25 mouse cellular contexts compared by ENCODE assay signal in genomic region chr8:94094281-94094680, GRCm38 (mm10). TPM values are rescaled to one million over a fixed set of nuclear protein-coding genes. Genes with fewer than 3 reads are reported as not detected.
DNase-seq lines count a peak whose midpoint lies in the region; ATAC-seq and TF ChIP-seq lines count a peak whose summit lies in the region.
"Had no signal": no experiment of that assay in that cellular context is flagged by ENCODE, and none has a peak within 500 bp of the region (broad histone marks: within the 10 kb centered on the region; RNA-seq: fewer than 3 reads in every experiment).

No protein-coding gene starts in this region.

- H3K4me3 ChIP-seq in hindbrain, postnatal 0 days (ENCODE audit: low read length), result no peak overlapping the region
- H3K4me3 ChIP-seq in hindbrain, embryonic 14.5 days (replicated peaks; ENCODE audit: low read length), result no peak overlapping the region
- H3K4me3 ChIP-seq in lung, embryonic 14.5 days (ENCODE audit: low read depth, low read length), result no peak overlapping the region
- H3K4me3 ChIP-seq in G1E (ENCODE audit: low read depth, low read length), result no peak overlapping the region
- H3K4me3 ChIP-seq in stomach, postnatal 0 days (ENCODE audit: low read depth, low read length), result no peak overlapping the region
- H3K4me3 ChIP-seq: embryonic facial prominence, embryonic 10.5 days; kidney, embryonic 15.5 days; limb, embryonic 15.5 days; neural tube, embryonic 13.5 days had no signal

- no peaks in the 10 kb centered on the region for H3K36me3 ChIP-seq in hindbrain, postnatal 0 days (ENCODE audit: insufficient read depth, low read length)
- H3K36me3 ChIP-seq in hindbrain, embryonic 14.5 days (replicated peaks; ENCODE audit: control insufficient read depth, insufficient read depth), result peaks cover 2% of the 10 kb centered on the region; the same call in 1 of the 2 replicates
- no peaks in the 10 kb centered on the region for H3K36me3 ChIP-seq in lung, embryonic 14.5 days (ENCODE audit: insufficient read depth)
- H3K36me3 ChIP-seq in G1E (replicated peaks), result peaks cover 3% of the 10 kb centered on the region
- no peaks in the 10 kb centered on the region for H3K36me3 ChIP-seq in stomach, postnatal 0 days (ENCODE audit: control insufficient read depth, insufficient read depth, low read length)
- H3K36me3 ChIP-seq: embryonic facial prominence, embryonic 10.5 days; kidney, embryonic 15.5 days; limb, embryonic 15.5 days had no signal

- H3K27me3 ChIP-seq in hindbrain, postnatal 0 days (ENCODE audit: insufficient read depth, low read length), result no peaks in the 10 kb centered on the region
- no peaks in the 10 kb centered on the region for H3K27me3 ChIP-seq in hindbrain, embryonic 14.5 days (ENCODE audit: control insufficient read depth, insufficient read depth, low read length)
- no peaks in the 10 kb centered on the region for H3K27me3 ChIP-seq in lung, embryonic 14.5 days (ENCODE audit: insufficient read depth, low read length)
- no peaks in the 10 kb centered on the region for H3K27me3 ChIP-seq in G1E (ENCODE audit: insufficient read depth, low read length)
- H3K27me3 ChIP-seq in stomach, postnatal 0 days (ENCODE audit: control insufficient read depth, insufficient read depth, low read length), result no peaks in the 10 kb centered on the region
- H3K27me3 ChIP-seq: kidney, embryonic 15.5 days; limb, embryonic 15.5 days; neural tube, embryonic 13.5 days had no signal

- WGBS in hindbrain, postnatal 0 days, result 83% methylated on average over 6 of the region's 6 CpGs
- 83% methylated on average over 6 of the region's 6 CpGs for WGBS in hindbrain, embryonic 14.5 days
- 82% methylated on average over 6 of the region's 6 CpGs for WGBS in lung, embryonic 14.5 days
- WGBS in stomach, postnatal 0 days, result 81% methylated on average over 6 of the region's 6 CpGs

- TF ChIP-seq EP300 in stomach, postnatal 0 days (optimal IDR thresholded peaks at IDR 0.05), result no peak

- H3K27ac ChIP-seq in hindbrain, postnatal 0 days, result no peak overlapping the region
- no peak overlapping the region for H3K27ac ChIP-seq in hindbrain, embryonic 14.5 days
- no peak overlapping the region for H3K27ac ChIP-seq in lung, embryonic 14.5 days (ENCODE audit: low read depth)
- H3K27ac ChIP-seq in stomach, postnatal 0 days (replicated peaks), result no peak overlapping the region
- H3K27ac ChIP-seq: embryonic facial prominence, embryonic 10.5 days; kidney, embryonic 15.5 days; limb, embryonic 15.5 days; neural tube, embryonic 13.5 days had no signal

- no peak for DNase-seq in hindbrain, postnatal 0 days (ENCODE audit: low spot score)
- DNase-seq in hindbrain, embryonic 14.5 days (ENCODE audit: low spot score), result no peak
- DNase-seq in lung, embryonic 14.5 days, result no peak
- DNase-seq in lung, postnatal 14 days, result no peak
- DNase-seq in G1E (ENCODE audit: low spot score), result no peak
- DNase-seq in stomach, postnatal 0 days (ENCODE audit: low spot score), result no peak
- no peak for DNase-seq in thymus, postnatal 14 days
- DNase-seq: adrenal gland, postnatal 14 days; cerebellum, adult 8-10 months; gastrocnemius, postnatal 10 days; lung, adult 2 months; right cerebral cortex, adult 18-20 months had no signal

- no peak overlapping the region for H3K4me2 ChIP-seq in hindbrain, postnatal 0 days (ENCODE audit: low read depth, low read length)
- no peak overlapping the region for H3K4me2 ChIP-seq in hindbrain, embryonic 14.5 days (replicated peaks)
- no peak overlapping the region for H3K4me2 ChIP-seq in lung, embryonic 14.5 days
- no peak overlapping the region for H3K4me2 ChIP-seq in stomach, postnatal 0 days (replicated peaks; ENCODE audit: low read depth)
- H3K4me2 ChIP-seq: kidney, embryonic 15.5 days; limb, embryonic 15.5 days; midbrain, embryonic 11.5 days; neural tube, embryonic 13.5 days had no signal

- no peak for ATAC-seq in hindbrain, postnatal 0 days
- no peak for ATAC-seq in hindbrain, embryonic 14.5 days (ENCODE audit: low FRiP score)
- ATAC-seq in lung, embryonic 14.5 days (ENCODE audit: insufficient read depth), result no peak
- no peak for ATAC-seq in G1E (ENCODE audit: extremely low read depth, insufficient number of reproducible peaks, low FRiP score, poor library complexity, severe bottlenecking)
- no peak for ATAC-seq in stomach, postnatal 0 days (ENCODE audit: low FRiP score, low TSS enrichment)
- ATAC-seq: inflammation-experienced regulatory T-cells, adult 6 months had no signal

- peak; percentile 33 for TF ChIP-seq CTCF in hindbrain, postnatal 0 days (IDR thresholded peaks at IDR 0.05; ENCODE audit: low read depth)
- peak; percentile 24; the same call in 1 of the 2 replicates for TF ChIP-seq CTCF in lung, embryonic 14.5 days (IDR thresholded peaks at IDR 0.05; ENCODE audit: low read depth)
- TF ChIP-seq CTCF in G1E (IDR thresholded peaks at IDR 0.05; ENCODE audit: low read depth, low read length), result 0 out of 2 replicates have a peak, but pooled peaks have one; percentile 7
- TF ChIP-seq CTCF in stomach, postnatal 0 days (IDR thresholded peaks at IDR 0.05; ENCODE audit: low read depth), result peak; percentile 46

- H3K9ac ChIP-seq in hindbrain, postnatal 0 days (replicated peaks; ENCODE audit: low read length), result no peak overlapping the region
- no peak overlapping the region for H3K9ac ChIP-seq in hindbrain, embryonic 14.5 days
- H3K9ac ChIP-seq in lung, embryonic 14.5 days, result no peak overlapping the region
- H3K9ac ChIP-seq in stomach, postnatal 0 days (ENCODE audit: low read length), result no peak overlapping the region
- H3K9ac ChIP-seq: kidney, embryonic 15.5 days; limb, embryonic 15.5 days; neural tube, embryonic 13.5 days had no signal

- peaks cover 5% of the 10 kb centered on the region; the same call in 1 of the 2 replicates for H3K4me1 ChIP-seq in hindbrain, postnatal 0 days (ENCODE audit: insufficient read depth, low read length)
- H3K4me1 ChIP-seq in hindbrain, embryonic 14.5 days (replicated peaks; ENCODE audit: control insufficient read depth, insufficient read depth, low read length), result peaks cover 15% of the 10 kb centered on the region
- H3K4me1 ChIP-seq in lung, embryonic 14.5 days (ENCODE audit: insufficient read depth), result peaks cover 9% of the 10 kb centered on the region; the same call in 1 of the 2 replicates
- H3K4me1 ChIP-seq in G1E (ENCODE audit: insufficient read depth, low read depth, low read length), result peaks cover 28% of the 10 kb centered on the region
- no peaks in the 10 kb centered on the region for H3K4me1 ChIP-seq in stomach, postnatal 0 days (replicated peaks; ENCODE audit: control insufficient read depth, insufficient read depth)

- no peaks in the 10 kb centered on the region for H3K9me3 ChIP-seq in hindbrain, postnatal 0 days (ENCODE audit: low read length)
- H3K9me3 ChIP-seq in hindbrain, embryonic 14.5 days (ENCODE audit: control insufficient read depth, low read length), result no peaks in the 10 kb centered on the region
- H3K9me3 ChIP-seq in lung, embryonic 14.5 days (ENCODE audit: low read depth, low read length), result no peaks in the 10 kb centered on the region
- H3K9me3 ChIP-seq in G1E (replicated peaks), result no peaks in the 10 kb centered on the region
- H3K9me3 ChIP-seq in stomach, postnatal 0 days (ENCODE audit: control insufficient read depth, low read length), result no peaks in the 10 kb centered on the region
- H3K9me3 ChIP-seq: embryonic facial prominence, embryonic 10.5 days; kidney, embryonic 15.5 days; limb, embryonic 15.5 days; neural tube, embryonic 13.5 days had no signal

RNA-seq across cellular contexts. Expression of gene Bbs2, which starts 4.4 kb away (rescaled TPM):
- 14.1 and 23.2 TPM in 2 replicates for total RNA-seq in hindbrain, postnatal 0 days (2014; rRNA removed)
- 16.5 and 17.3 TPM in 2 replicates for polyA plus RNA-seq in hindbrain, postnatal 0 days (2015; fragmentation: Nextera tagmentation; extraction: Ambion mirVana)
- 19.7 and 20.6 TPM in 2 replicates for polyA plus RNA-seq in hindbrain, embryonic 14.5 days (2014; fragmentation: Nextera tagmentation; extraction: Ambion mirVana)
- polyA plus RNA-seq in lung, embryonic 14.5 days (2014; fragmentation: Nextera tagmentation; extraction: Ambion mirVana), result 10.3 and 12.0 TPM in 2 replicates
- total RNA-seq in G1E (2014; fragmentation: Nextera tagmentation) (26.6 and 30.4 TPM in 2 replicates), G1E (2017) (11.6 and 13.4 TPM in 2 replicates)
- 3.1 and 3.7 TPM in 2 replicates for polyA plus RNA-seq in G1E (2012)
- 5.9 and 6.9 TPM in 2 replicates for polyA plus RNA-seq in stomach, postnatal 0 days (2015; fragmentation: Nextera tagmentation; extraction: Ambion mirVana)

RNA-seq across cellular contexts. Expression of gene Mt4, which starts 42.7 kb away (rescaled TPM):
- total RNA-seq in hindbrain, postnatal 0 days (2014; rRNA removed), result not detected in 2 replicates
- not detected in 2 replicates for polyA plus RNA-seq in hindbrain, postnatal 0 days (2015; fragmentation: Nextera tagmentation; extraction: Ambion mirVana)
- polyA plus RNA-seq in hindbrain, embryonic 14.5 days (2014; fragmentation: Nextera tagmentation; extraction: Ambion mirVana), result not detected in 2 replicates
- not detected in 2 replicates for polyA plus RNA-seq in lung, embryonic 14.5 days (2014; fragmentation: Nextera tagmentation; extraction: Ambion mirVana)
- not detected in 2 replicates for total RNA-seq in G1E (2014; fragmentation: Nextera tagmentation)
- not detected in 2 replicates for total RNA-seq in G1E (2017)
- polyA plus RNA-seq in G1E (2012), result not detected in 2 replicates
- polyA plus RNA-seq in stomach, postnatal 0 days (2015; fragmentation: Nextera tagmentation; extraction: Ambion mirVana), result 79.7 and 84.9 TPM in 2 replicates
- total RNA-seq: adrenal gland, postnatal 14 days; gastrocnemius, postnatal 10 days; heart, adult 8-10 months; layer of hippocampus, postnatal 14 days; left cerebral cortex, postnatal 36 days had no signal
- polyA plus RNA-seq: embryonic facial prominence, embryonic 10.5 days; forebrain, embryonic 11.5 days; frontal cortex, adult 2 months; heart, embryonic 16.5 days; hindbrain, embryonic 11.5 days; inflammation-experienced regulatory T-cells, adult 6 months; kidney, embryonic 15.5 days; midbrain, embryonic 11.5 days; neural tube, embryonic 13.5 days had no signal

RNA-seq across cellular contexts. Expression of gene Ogfod1, which starts 57.3 kb away (rescaled TPM):
- 11.2 and 15.0 TPM in 2 replicates for total RNA-seq in hindbrain, postnatal 0 days (2014; rRNA removed)
- polyA plus RNA-seq in hindbrain, postnatal 0 days (2015; fragmentation: Nextera tagmentation; extraction: Ambion mirVana), result 7.9 and 8.5 TPM in 2 replicates
- polyA plus RNA-seq in hindbrain, embryonic 14.5 days (2014; fragmentation: Nextera tagmentation; extraction: Ambion mirVana), result 14.0 and 18.0 TPM in 2 replicates
- polyA plus RNA-seq in lung, embryonic 14.5 days (2014; fragmentation: Nextera tagmentation; extraction: Ambion mirVana), result 14.2 and 17.3 TPM in 2 replicates
- total RNA-seq in G1E (2014; fragmentation: Nextera tagmentation) (23.9 and 31.9 TPM in 2 replicates), G1E (2017) (9.8 and 11.7 TPM in 2 replicates)
- polyA plus RNA-seq in G1E (2012), result 7.3 and 9.5 TPM in 2 replicates
- 5.4 and 6.1 TPM in 2 replicates for polyA plus RNA-seq in stomach, postnatal 0 days (2015; fragmentation: Nextera tagmentation; extraction: Ambion mirVana)

RNA-seq across cellular contexts. Expression of gene Nudt21, which starts 57.5 kb away (rescaled TPM):
- 55.6 and 58.8 TPM in 2 replicates for total RNA-seq in hindbrain, postnatal 0 days (2014; rRNA removed)
- 94.5 TPM in 2 replicates for polyA plus RNA-seq in hindbrain, postnatal 0 days (2015; fragmentation: Nextera tagmentation; extraction: Ambion mirVana)
- polyA plus RNA-seq in hindbrain, embryonic 14.5 days (2014; fragmentation: Nextera tagmentation; extraction: Ambion mirVana), result 95.1 and 96.8 TPM in 2 replicates
- polyA plus RNA-seq in lung, embryonic 14.5 days (2014; fragmentation: Nextera tagmentation; extraction: Ambion mirVana), result 134 and 140 TPM in 2 replicates
- total RNA-seq in G1E (2014; fragmentation: Nextera tagmentation) (33.2 and 48.8 TPM in 2 replicates), G1E (2017) (157 and 165 TPM in 2 replicates)
- 470 and 611 TPM in 2 replicates for polyA plus RNA-seq in G1E (2012)
- 60.2 and 68.5 TPM in 2 replicates for polyA plus RNA-seq in stomach, postnatal 0 days (2015; fragmentation: Nextera tagmentation; extraction: Ambion mirVana)

RNA-seq across cellular contexts. Expression of gene Mt3, which starts 58.1 kb away (rescaled TPM):
- 631 and 889 TPM in 2 replicates for total RNA-seq in hindbrain, postnatal 0 days (2014; rRNA removed)
- 445 and 458 TPM in 2 replicates for polyA plus RNA-seq in hindbrain, postnatal 0 days (2015; fragmentation: Nextera tagmentation; extraction: Ambion mirVana)
- polyA plus RNA-seq in hindbrain, embryonic 14.5 days (2014; fragmentation: Nextera tagmentation; extraction: Ambion mirVana), result 215 and 245 TPM in 2 replicates
- polyA plus RNA-seq in lung, embryonic 14.5 days (2014; fragmentation: Nextera tagmentation; extraction: Ambion mirVana), result 2.9 TPM in 2 replicates
- total RNA-seq in G1E (2014; fragmentation: Nextera tagmentation) (not detected in 2 replicates), G1E (2017) (not detected in 2 replicates)
- polyA plus RNA-seq in G1E (2012), result not detected in 2 replicates
- polyA plus RNA-seq in stomach, postnatal 0 days (2015; fragmentation: Nextera tagmentation; extraction: Ambion mirVana), result 4.1 and 5.3 TPM in 2 replicates

Comparison
In these comparisons a context has a peak if more than half of its experiments do, and no peak if none do; other contexts are left out.
1. RNA of gene Mt4, which starts 42.7 kb away (polyA plus RNA-seq): 79.7 to 84.9 TPM in stomach, postnatal 0 days; not detected in hindbrain, postnatal 0 days, not detected in hindbrain, embryonic 14.5 days, not detected in lung, embryonic 14.5 days and not detected in G1E; every median in the first group is over 10 times any median in the second.
2. Peak in every context shown above with its lines, with median percentiles within 50 percentile points of each other: CTCF ChIP-seq.